Mouse (Mus musculus) stomach, postnatal 0 days (tissue): ENCODE measurements at regions not wholly inside any gene's neighbourhood (a gene's known extent, or its start where the extent isn't known, plus 50 kb on each side); places are given as distances from the start of the nearest gene placed in this dataset.

Source experiments
- ATAC-seq: fragments of 200-750 bp; cut with Nextera tagmentation; 2 replicates; pipeline ENCODE4 v1.8.0; 2017; ENCODE audit not compliant: low FRiP score, low TSS enrichment
- DNase-seq: peaks from one replicate; pipeline ENCODE4 v3.0.0-alpha.2; 2016; ENCODE audit warnings: low spot score
- H3K27ac ChIP-seq: fragments of 300-500 bp; sonication (generic); replicated peaks from 2 replicates; pipeline ENCODE4 v1.5.1; 2014; ENCODE audit warnings: mild to moderate bottlenecking, control low read depth
- H3K27me3 ChIP-seq: fragments of 300-500 bp; sonication (generic); 2 replicates; pipeline ENCODE4 v1.6.1; 2014; ENCODE audit warnings: low read length; ENCODE audit not compliant: control insufficient read depth, insufficient read depth
- H3K36me3 ChIP-seq: fragments of 300-500 bp; sonication (generic); 2 replicates; pipeline ENCODE4 v1.6.1; 2014; ENCODE audit warnings: low read length, mixed read lengths; ENCODE audit not compliant: control insufficient read depth, insufficient read depth
- H3K4me1 ChIP-seq: fragments of 300-500 bp; sonication (generic); replicated peaks from 2 replicates; pipeline ENCODE4 v1.6.1; 2014; ENCODE audit warnings: antibody characterized with exemption; ENCODE audit not compliant: control insufficient read depth, insufficient read depth
- H3K4me2 ChIP-seq: fragments of 300-500 bp; sonication (generic); replicated peaks from 2 replicates; pipeline ENCODE4 v1.6.1; 2014; ENCODE audit warnings: low read depth, mild to moderate bottlenecking, control low read depth, moderate library complexity
- H3K4me3 ChIP-seq: fragments of 300-500 bp; sonication (generic); 2 replicates; pipeline ENCODE4 v1.5.1; 2014; ENCODE audit warnings: low read depth, low read length, control low read depth
- H3K9ac ChIP-seq: fragments of 300-500 bp; sonication (generic); 2 replicates; pipeline ENCODE4 v1.6.1; 2014; ENCODE audit warnings: mild to moderate bottlenecking, low read length, control low read depth, mixed read lengths
- H3K9me3 ChIP-seq: fragments of 300-500 bp; sonication (generic); 2 replicates; pipeline ENCODE4 v1.6.1; 2016; ENCODE audit warnings: low read length; ENCODE audit not compliant: control insufficient read depth
- CTCF ChIP-seq: IDR thresholded peaks from 2 replicates; pipeline ENCODE4 v1.5.1; 2016; ENCODE audit warnings: antibody characterized with exemption, low read depth, mild to moderate bottlenecking, moderate library complexity
- EP300 ChIP-seq: optimal IDR thresholded peaks from 2 replicates; pipeline ENCODE3; 2016; ENCODE audit warnings: antibody characterized with exemption
- WGBS: fragments of 180-500 bp; shearing (Covaris S2); extraction: QIAGEN DNeasy Blood & Tissue Kit; methylation state at CpG from one replicate; pipeline ENCODE4 v1.1.7; 2014; 5-methylcytosine and 5-hydroxymethylcytosine counted together

- 53% methylated on average over 18 of the region's 18 CpGs for WGBS
- TF ChIP-seq EP300 (no peak), CTCF (no peak)
- H3K4me1 ChIP-seq: no peaks in the 10 kb centered on the region
- H3K4me2 ChIP-seq: peak overlapping the region; percentile 29
- ATAC-seq (peak; percentile 38; the same call in 1 of the 2 replicates), DNase-seq (peak; percentile 22)
- no peak overlapping the region for H3K27ac ChIP-seq
- no peak overlapping the region for H3K4me3 ChIP-seq
- no peaks in the 10 kb centered on the region for H3K9me3 ChIP-seq
- H3K36me3 ChIP-seq: no peaks in the 10 kb centered on the region
- no peaks in the 10 kb centered on the region for H3K27me3 ChIP-seq
- H3K9ac ChIP-seq: no peak overlapping the region
These were observed 420.0 kb downstream of the Adamts20 start for GRCm38 (mm10) chr15:94045131-94045756.

- 70% methylated on average over 2 of the region's 2 CpGs for WGBS
- Histone ChIP-seq H3K9me3 (no peaks in the 10 kb centered on the region), H3K36me3 (no peaks in the 10 kb centered on the region), H3K27me3 (no peaks in the 10 kb centered on the region), H3K4me3 (no peak overlapping the region), H3K9ac (no peak overlapping the region), H3K4me1 (no peaks in the 10 kb centered on the region), H3K27ac (no peak overlapping the region), H3K4me2 (no peak overlapping the region)
- no peak for ATAC-seq
- no peak for TF ChIP-seq EP300
- TF ChIP-seq CTCF: no peak
- no peak for DNase-seq
These were observed 432.3 kb downstream of the Adamts20 start for GRCm38 (mm10) chr15:94032957-94033356.

- Histone ChIP-seq H3K4me3 (no peak overlapping the region), H3K36me3 (no peaks in the 10 kb centered on the region), H3K27me3 (no peaks in the 10 kb centered on the region), H3K27ac (no peak overlapping the region), H3K4me2 (no peak overlapping the region), H3K9me3 (no peaks in the 10 kb centered on the region), H3K4me1 (no peaks in the 10 kb centered on the region), H3K9ac (no peak overlapping the region)
- no peak for DNase-seq
- TF ChIP-seq EP300: no peak
- no peak for TF ChIP-seq CTCF
- WGBS: 43% methylated on average over 16 of the region's 16 CpGs
- no peak for ATAC-seq
These were observed 430.5 kb upstream of the Prickle1 start for GRCm38 (mm10) chr15:94025996-94026696.

GRCm38 (mm10) chr15:94025239-94025971 is 429.7 kb upstream of the Prickle1 start:
- no peaks in the 10 kb centered on the region for H3K27me3 ChIP-seq
- WGBS: 64% methylated on average over 20 of the region's 20 CpGs
- H3K4me1 ChIP-seq: no peaks in the 10 kb centered on the region
- peak overlapping the region; percentile 13; the same call in 1 of the 2 replicates for H3K27ac ChIP-seq
- DNase-seq (no peak), ATAC-seq (peak; percentile 24; the same call in 1 of the 2 replicates)
- H3K4me3 ChIP-seq: no peak overlapping the region
- no peak overlapping the region for H3K4me2 ChIP-seq
- H3K36me3 ChIP-seq: no peaks in the 10 kb centered on the region
- H3K9ac ChIP-seq: no peak overlapping the region
- no peak for TF ChIP-seq CTCF
- TF ChIP-seq EP300: no peak
- H3K9me3 ChIP-seq: no peaks in the 10 kb centered on the region

- WGBS: 38% methylated on average over 3 of the region's 3 CpGs
- DNase-seq (no peak), ATAC-seq (no peak)
- Histone ChIP-seq H3K4me2 (no peak overlapping the region), H3K9me3 (no peaks in the 10 kb centered on the region), H3K9ac (no peak overlapping the region), H3K4me1 (no peaks in the 10 kb centered on the region), H3K27me3 (no peaks in the 10 kb centered on the region), H3K27ac (no peak overlapping the region), H3K36me3 (no peaks in the 10 kb centered on the region), H3K4me3 (no peak overlapping the region)
- TF ChIP-seq CTCF: no peak
- TF ChIP-seq EP300: no peak
These were observed 429.1 kb upstream of the Prickle1 start for GRCm38 (mm10) chr15:94024806-94025205.
